Mouse (Mus musculus) lung, postnatal 25 days (tissue): Measurements from ENCODE around the gene Ap2s1.
A peak's percentile ranks its signal among the peaks of the same experiment; 100 is the strongest.

ENCODE experiments used
- DNase-seq: peaks from one replicate; pipeline ENCODE4 v3.0.0; 2022; ENCODE audit warnings: low spot score

Gene Ap2s1

DNA sequence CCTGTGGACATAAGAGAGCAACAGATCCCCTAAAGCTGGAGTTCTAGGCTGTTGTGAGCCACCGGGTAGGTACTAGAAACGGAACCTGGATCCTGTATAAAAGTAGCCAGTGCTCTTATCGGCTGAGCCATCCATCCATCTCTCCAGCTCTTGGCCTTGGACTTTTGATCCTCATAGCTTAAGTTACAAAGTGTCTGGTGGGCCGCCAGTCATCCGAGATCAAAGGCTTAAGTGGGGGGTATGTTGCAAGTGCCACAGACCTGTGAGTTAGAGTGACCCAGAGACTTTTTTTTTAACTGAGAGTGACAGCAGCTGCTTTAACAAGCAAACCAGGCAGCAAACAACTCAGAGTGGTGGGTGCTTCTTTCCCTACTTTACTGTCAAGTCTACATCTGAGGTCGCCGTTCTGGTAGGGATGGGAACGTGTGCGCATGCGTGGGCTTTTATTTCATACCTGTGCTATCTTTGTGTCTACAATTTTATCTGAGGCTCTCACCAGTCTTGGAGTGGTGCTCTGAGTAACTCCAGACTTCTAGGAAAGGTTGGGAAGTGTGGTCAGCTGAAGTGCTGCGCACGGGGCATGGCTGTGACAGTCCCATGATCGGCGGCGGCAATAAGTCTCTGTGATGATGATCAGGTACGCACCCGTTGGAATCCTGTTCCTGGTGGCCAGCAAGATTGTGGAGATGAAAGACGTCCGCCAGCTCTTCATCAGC, 55.0 kb downstream of the Ap2s1 start:
- peak; percentile 57 for DNase-seq

- DNase-seq, result no peak
Measured at GRCm38 (mm10) chr7:16794886-16795285, 56.7 kb downstream of the Ap2s1 start.
